Mouse (Mus musculus) heart, postnatal 0 days (tissue): ENCODE data around the gene Ccnyl1.

Source experiments
- CTCF ChIP-seq: IDR thresholded peaks from 2 replicates; pipeline ENCODE4 v1.5.1; 2016; ENCODE audit warnings: antibody characterized with exemption, control low read depth, low read depth
- EP300 ChIP-seq: IDR thresholded peaks from 2 replicates; pipeline ENCODE4 v1.6.1; 2016; ENCODE audit warnings: antibody characterized with exemption, low read depth

DNA sequence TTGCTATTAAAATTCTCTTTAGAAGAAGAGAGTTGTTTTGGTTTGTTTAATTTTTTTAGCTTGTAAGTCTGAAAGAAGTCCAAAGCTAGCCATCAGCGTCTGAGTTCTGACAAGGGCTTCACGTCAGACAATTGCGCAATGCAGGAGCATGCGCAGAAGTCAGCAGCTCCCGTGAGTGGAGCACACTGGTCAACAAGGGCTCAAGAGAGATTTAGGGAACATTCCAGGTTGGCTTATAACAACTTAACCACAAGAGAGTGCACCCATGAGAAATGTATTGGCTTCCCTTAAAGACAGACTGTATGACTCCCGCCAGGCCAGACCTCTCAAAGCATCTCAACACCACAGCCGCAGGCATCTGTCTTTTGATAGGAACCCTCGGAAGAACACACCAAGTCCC lies 62.9 kb downstream of the Ccnyl1 start:
- TF ChIP-seq CTCF (no peak), EP300 (no peak)
